16 mouse cellular contexts compared by ENCODE assay signal in genomic region chr11:83449298-83449697, GRCm38 (mm10). TPM values are rescaled to one million over a fixed set of nuclear protein-coding genes. Genes with fewer than 3 reads are reported as not detected.
DNase-seq lines count a peak whose midpoint lies in the region; ATAC-seq and TF ChIP-seq lines count a peak whose summit lies in the region.
"Had no signal": no experiment of that assay in that cellular context is flagged by ENCODE, and none has a peak within 500 bp of the region (broad histone marks: within the 10 kb centered on the region; RNA-seq: fewer than 3 reads in every experiment).

No protein-coding gene starts in this region.

- H3K27ac ChIP-seq in heart, embryonic 11.5 days (ENCODE audit: low read depth, low read length): peak overlapping the region; percentile 25; the same call in 1 of the 2 replicates
- peak overlapping the region; percentile 76; the same call in 1 of the 2 replicates for H3K27ac ChIP-seq in kidney, embryonic 14.5 days (ENCODE audit: low read depth, low read length)
- no peak overlapping the region for H3K27ac ChIP-seq in kidney, adult 2 months (ENCODE audit: insufficient read depth, low read depth, low read length)
- H3K27ac ChIP-seq in ES-Bruce4 (ENCODE audit: insufficient read depth, low read length): peak overlapping the region; percentile 40
- H3K27ac ChIP-seq: layer of hippocampus, adult 2 months; macrophage had no signal

- no peak overlapping the region for H3K9ac ChIP-seq in heart, embryonic 11.5 days (ENCODE audit: low read depth, low read length)
- no peak overlapping the region for H3K9ac ChIP-seq in kidney, embryonic 14.5 days (ENCODE audit: low read depth, low read length)
- H3K9ac ChIP-seq in ES-Bruce4 (ENCODE audit: low read depth, poor library complexity, severe bottlenecking): no peak overlapping the region
- H3K9ac ChIP-seq: hindbrain, embryonic 15.5 days had no signal

- no peak for TF ChIP-seq POLR2A in kidney, adult 2 months (IDR thresholded peaks at IDR 0.05; ENCODE audit: low read depth, low read length)
- no peak for TF ChIP-seq POLR2A in ES-Bruce4 (IDR thresholded peaks at IDR 0.05; ENCODE audit: insufficient read depth, low read length)

- DNase-seq in heart, postnatal 25 days (ENCODE audit: low spot score): no peak
- DNase-seq in kidney, adult 2 months: no peak
- DNase-seq in R1 (ENCODE audit: low read depth, low spot score): peak; percentile 90
- DNase-seq in c-Kit-positive CD71-positive TER-119-positive erythroid progenitor cells, embryonic 14.5 days (ENCODE audit: low spot score): no peak
- DNase-seq in testis, postnatal 14 days (ENCODE audit: low spot score): no peak
- DNase-seq: cerebellum, adult 8-10 months; liver had no signal

- 31% methylated on average over 4 of the region's 4 CpGs for WGBS in heart, embryonic 11.5 days (ENCODE audit: insufficient replicate concordance)
- WGBS in kidney, embryonic 14.5 days: 8% methylated on average over 4 of the region's 4 CpGs
- WGBS in kidney, adult 2 months: 28% methylated on average over 4 of the region's 4 CpGs

- peaks cover 42% of the 10 kb centered on the region for H3K4me1 ChIP-seq in heart, embryonic 11.5 days (ENCODE audit: control insufficient read depth, insufficient read depth, low read length)
- peaks cover 22% of the 10 kb centered on the region for H3K4me1 ChIP-seq in kidney, embryonic 14.5 days (ENCODE audit: control insufficient read depth, insufficient read depth, low read length)
- peaks cover 9% of the 10 kb centered on the region; the same call in 1 of the 2 replicates for H3K4me1 ChIP-seq in kidney, adult 2 months (ENCODE audit: control insufficient read depth, insufficient read depth, low read length)
- H3K4me1 ChIP-seq in ES-Bruce4 (ENCODE audit: control insufficient read depth, insufficient read depth, low read length): peaks cover 10% of the 10 kb centered on the region

- no peaks in the 10 kb centered on the region for H3K36me3 ChIP-seq in heart, embryonic 11.5 days (ENCODE audit: control insufficient read depth, insufficient read depth, low read length)
- no peaks in the 10 kb centered on the region for H3K36me3 ChIP-seq in kidney, embryonic 14.5 days (ENCODE audit: control insufficient read depth, insufficient read depth, low read length)
- no peaks in the 10 kb centered on the region for H3K36me3 ChIP-seq in kidney, adult 2 months (ENCODE audit: control insufficient read depth, insufficient read depth, low read length)
- no peaks in the 10 kb centered on the region for H3K36me3 ChIP-seq in ES-Bruce4 (ENCODE audit: control insufficient read depth, insufficient read depth, low read length, poor library complexity, severe bottlenecking)
- H3K36me3 ChIP-seq: hindbrain, embryonic 15.5 days had no signal

- intact Hi-C loops in heart, postnatal 25 days (cut with DNase I): no loop called here

- peak; percentile 40; the same call in 1 of the 2 replicates for ATAC-seq in heart, embryonic 11.5 days (replicated peaks; ENCODE audit: insufficient number of reproducible peaks, low FRiP score, low TSS enrichment)
- no peak for ATAC-seq in kidney, embryonic 14.5 days (ENCODE audit: low FRiP score, low TSS enrichment)
- ATAC-seq: midbrain, embryonic 16.5 days had no signal

- TF ChIP-seq CTCF in kidney, adult 2 months (conservative IDR thresholded peaks at IDR 0.05; ENCODE audit: insufficient read depth, insufficient read length, low read depth, low read length): no peak
- no peak for TF ChIP-seq CTCF in ES-Bruce4 (IDR thresholded peaks at IDR 0.05; ENCODE audit: low read depth, low read length)

- peaks cover 3% of the 10 kb centered on the region; the same call in 1 of the 2 replicates for H3K27me3 ChIP-seq in heart, embryonic 11.5 days (ENCODE audit: control insufficient read depth, insufficient read depth, low read length)
- peaks cover 20% of the 10 kb centered on the region for H3K27me3 ChIP-seq in kidney, embryonic 14.5 days (ENCODE audit: control insufficient read depth, insufficient read depth, low read length)
- H3K27me3 ChIP-seq in kidney, adult 2 months (replicated peaks; ENCODE audit: control insufficient read depth, insufficient read depth, low read length): no peaks in the 10 kb centered on the region
- no peaks in the 10 kb centered on the region for H3K27me3 ChIP-seq in ES-Bruce4 (ENCODE audit: control insufficient read depth, insufficient read depth, low read length, poor library complexity, severe bottlenecking)

- TF ChIP-seq EP300 in ES-Bruce4 (IDR thresholded peaks at IDR 0.05; ENCODE audit: insufficient read depth, low read depth, low read length): peak; percentile 55; the same call in 1 of the 2 replicates

- H3K4me2 ChIP-seq in heart, embryonic 11.5 days: no peak overlapping the region
- H3K4me2 ChIP-seq in kidney, embryonic 14.5 days (replicated peaks; ENCODE audit: low read depth, low read length): no peak overlapping the region
- H3K4me2 ChIP-seq: hindbrain, embryonic 15.5 days had no signal

- no peak overlapping the region for H3K4me3 ChIP-seq in heart, embryonic 11.5 days (ENCODE audit: low read depth, low read length)
- no peak overlapping the region for H3K4me3 ChIP-seq in kidney, embryonic 14.5 days (ENCODE audit: low read length)
- H3K4me3 ChIP-seq in kidney, adult 2 months (ENCODE audit: insufficient read depth, low read depth, low read length): no peak overlapping the region
- H3K4me3 ChIP-seq in ES-Bruce4 (ENCODE audit: low read depth, low read length): no peak overlapping the region
- H3K4me3 ChIP-seq: hindbrain, embryonic 15.5 days; layer of hippocampus, adult 2 months had no signal

- no peaks in the 10 kb centered on the region for H3K9me3 ChIP-seq in heart, embryonic 11.5 days (replicated peaks; ENCODE audit: control insufficient read depth, low read length)
- H3K9me3 ChIP-seq in kidney, embryonic 14.5 days (ENCODE audit: control insufficient read depth, low read length): no peaks in the 10 kb centered on the region
- H3K9me3 ChIP-seq in ES-Bruce4 (replicated peaks; ENCODE audit: control insufficient read depth, insufficient read depth, low read length, poor library complexity, severe bottlenecking): no peaks in the 10 kb centered on the region
- H3K9me3 ChIP-seq: hindbrain, embryonic 15.5 days had no signal

RNA-seq across cellular contexts. Expression of gene 1700020L24Rik, which starts 11.8 kb away (rescaled TPM):
- polyA plus RNA-seq in heart, embryonic 11.5 days (2014; fragmentation: Nextera tagmentation; extraction: Ambion mirVana): 2.1 and 2.3 TPM in 2 replicates
- not detected for total RNA-seq in heart, postnatal 25 days (2021)
- 0.44 TPM in 1 of 2 replicates, not detected in the other for polyA plus RNA-seq in kidney, embryonic 14.5 days (2014; fragmentation: Nextera tagmentation; extraction: Ambion mirVana)
- 0.11 and 0.14 TPM in 2 replicates for polyA plus RNA-seq in kidney, adult 2 months (2012; rRNA removed)
- not detected in 2 replicates for polyA plus RNA-seq in ES-Bruce4 (2011; ENCODE audit: insufficient read depth, insufficient read length, low read depth, missing spikeins)
- total RNA-seq: layer of hippocampus, adult 2 months had no signal
- polyA plus RNA-seq: macrophage had no signal

RNA-seq across cellular contexts. Expression of gene Mmp28, which starts 13.6 kb away (rescaled TPM):
- 3.3 and 5.6 TPM in 2 replicates for polyA plus RNA-seq in heart, embryonic 11.5 days (2014; fragmentation: Nextera tagmentation; extraction: Ambion mirVana)
- 1 to 10 TPM; 4.6 to 5.7 TPM for total RNA-seq in heart, postnatal 25 days (2021)
- polyA plus RNA-seq in kidney, embryonic 14.5 days (2014; fragmentation: Nextera tagmentation; extraction: Ambion mirVana): 0.55 and 1.1 TPM in 2 replicates
- 4.3 TPM in 2 replicates for polyA plus RNA-seq in kidney, adult 2 months (2012; rRNA removed)
- polyA plus RNA-seq in ES-Bruce4 (2011; ENCODE audit: insufficient read depth, insufficient read length, low read depth, missing spikeins): 0.26 and 0.52 TPM in 2 replicates

RNA-seq across cellular contexts. Expression of gene Gas2l2, which starts 20.0 kb away (rescaled TPM):
- polyA plus RNA-seq in heart, embryonic 11.5 days (2014; fragmentation: Nextera tagmentation; extraction: Ambion mirVana): 0.10 and 0.14 TPM in 2 replicates
- not detected for total RNA-seq in heart, postnatal 25 days (2021)
- polyA plus RNA-seq in kidney, embryonic 14.5 days (2014; fragmentation: Nextera tagmentation; extraction: Ambion mirVana): not detected in 2 replicates
- polyA plus RNA-seq in kidney, adult 2 months (2012; rRNA removed): not detected in 2 replicates
- not detected in 2 replicates for polyA plus RNA-seq in ES-Bruce4 (2011; ENCODE audit: insufficient read depth, insufficient read length, low read depth, missing spikeins)
- polyA plus RNA-seq: embryonic facial prominence, embryonic 11.5 days; macrophage; spleen, adult 2 months had no signal

RNA-seq across cellular contexts. Expression of gene Taf15, which starts 23.6 kb away (rescaled TPM):
- polyA plus RNA-seq in heart, embryonic 11.5 days (2014; fragmentation: Nextera tagmentation; extraction: Ambion mirVana): 6.0 and 15.1 TPM in 2 replicates
- 10 to 100 TPM; 33.7 to 33.8 TPM for total RNA-seq in heart, postnatal 25 days (2021)
- polyA plus RNA-seq in kidney, embryonic 14.5 days (2014; fragmentation: Nextera tagmentation; extraction: Ambion mirVana): 20.3 and 28.1 TPM in 2 replicates
- 7.2 and 13.8 TPM in 2 replicates for polyA plus RNA-seq in kidney, adult 2 months (2012; rRNA removed)
- 324 and 326 TPM in 2 replicates for polyA plus RNA-seq in ES-Bruce4 (2011; ENCODE audit: insufficient read depth, insufficient read length, low read depth, missing spikeins)

RNA-seq across cellular contexts. Expression of gene Rasl10b, which starts 40.4 kb away (rescaled TPM):
- polyA plus RNA-seq in heart, embryonic 11.5 days (2014; fragmentation: Nextera tagmentation; extraction: Ambion mirVana): 4.4 and 5.3 TPM in 2 replicates
- total RNA-seq in heart, postnatal 25 days (2021): 10 to 100 TPM; 49.6 to 60.1 TPM
- polyA plus RNA-seq in kidney, embryonic 14.5 days (2014; fragmentation: Nextera tagmentation; extraction: Ambion mirVana): 0.61 and 0.70 TPM in 2 replicates
- polyA plus RNA-seq in kidney, adult 2 months (2012; rRNA removed): 1.4 and 1.8 TPM in 2 replicates
- 1.1 and 1.6 TPM in 2 replicates for polyA plus RNA-seq in ES-Bruce4 (2011; ENCODE audit: insufficient read depth, insufficient read length, low read depth, missing spikeins)
